Mouse (Mus musculus): ENCODE data around the gene Heg1.

DNA sequence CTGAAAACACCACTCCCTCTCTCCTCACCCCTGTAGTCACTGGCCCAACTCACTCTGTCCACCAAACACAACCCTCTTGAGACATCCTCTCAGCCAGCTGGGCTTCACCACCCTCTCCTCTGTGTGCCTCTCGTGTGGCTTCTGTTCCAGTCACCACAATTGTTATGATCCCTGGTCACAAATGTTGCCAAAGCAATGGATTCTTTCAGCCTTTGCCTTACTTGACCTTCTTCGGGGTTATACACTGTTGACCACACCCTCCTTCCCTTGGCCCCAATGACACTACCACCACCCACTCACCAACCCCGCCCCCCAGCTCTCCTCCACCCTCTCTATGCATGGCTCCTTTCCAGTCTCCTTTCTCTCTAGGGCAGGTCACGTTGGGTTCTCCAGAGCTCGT lies 6.3 kb upstream of the Heg1 start:
- TF ChIP-seq CTCF (conservative IDR thresholded peaks at IDR 0.05; ENCODE audit: insufficient read depth, insufficient read length, low read depth, low read length) (no peak), POLR2A (IDR thresholded peaks at IDR 0.05; ENCODE audit: low read depth, low read length) (no peak)
